14 mouse cellular contexts compared by ENCODE assay signal in the genomic region with DNA sequence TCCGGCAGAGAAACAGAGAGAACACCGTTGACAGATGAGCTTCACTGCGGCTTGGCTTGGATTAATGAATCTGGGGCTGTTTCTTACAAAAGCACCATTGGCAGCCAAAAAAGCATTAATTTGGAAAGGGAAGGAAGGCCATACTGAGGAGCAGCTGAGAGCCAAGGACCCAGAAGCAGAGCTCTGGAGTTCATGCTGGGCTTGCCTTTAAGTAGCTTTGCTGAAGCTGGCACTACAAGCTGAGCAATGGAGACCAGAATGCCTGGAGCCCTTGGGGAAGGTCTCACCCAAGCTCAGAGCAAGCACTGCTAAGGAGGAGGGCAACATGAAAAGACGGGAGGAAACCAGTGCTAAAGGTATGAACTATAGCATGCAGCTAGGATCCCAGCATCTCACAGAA.
DNase-seq lines count a peak whose midpoint lies in the region; ATAC-seq and TF ChIP-seq lines count a peak whose summit lies in the region.
"Had no signal": no experiment of that assay in that cellular context is flagged by ENCODE, and none has a peak within 500 bp of the region (broad histone marks: within the 10 kb centered on the region; RNA-seq: fewer than 3 reads in every experiment).

No protein-coding gene starts in this region.

- H3K36me3 ChIP-seq in lung, postnatal 0 days (ENCODE audit: insufficient read depth, low read length) = no peaks in the 10 kb centered on the region
- H3K36me3 ChIP-seq in embryonic facial prominence, embryonic 10.5 days (replicated peaks) = no peaks in the 10 kb centered on the region
- no peaks in the 10 kb centered on the region for H3K36me3 ChIP-seq in stomach, postnatal 0 days (ENCODE audit: control insufficient read depth, insufficient read depth, low read length)
- H3K36me3 ChIP-seq: kidney, embryonic 15.5 days; liver, embryonic 15.5 days; midbrain, embryonic 12.5 days; neural tube, embryonic 13.5 days had no signal

- intact Hi-C loops in gastrocnemius, adult 2 months (cut with DNase I) = loop anchor here (5.0 kb wide), 3 partner anchors 33 to 128 kb away; no protein-coding TSS in a partner anchor
- intact Hi-C loops in gastrocnemius, postnatal 14 days (cut with DNase I; ENCODE audit: low total_unique reads) = no loop called here

- TF ChIP-seq CTCF in gastrocnemius, adult 2 months (IDR thresholded peaks at IDR 0.05) = no peak
- no peak for TF ChIP-seq CTCF in lung, postnatal 0 days (IDR thresholded peaks at IDR 0.05)
- no peak for TF ChIP-seq CTCF in stomach, postnatal 0 days (IDR thresholded peaks at IDR 0.05; ENCODE audit: low read depth)

- H3K4me1 ChIP-seq in lung, postnatal 0 days (ENCODE audit: insufficient read depth, low read depth, low read length) = no peaks in the 10 kb centered on the region; the same call in 1 of the 2 replicates
- peaks cover 35% of the 10 kb centered on the region for H3K4me1 ChIP-seq in embryonic facial prominence, embryonic 10.5 days
- peaks cover 2% of the 10 kb centered on the region; the same call in 1 of the 2 replicates for H3K4me1 ChIP-seq in stomach, postnatal 0 days (replicated peaks; ENCODE audit: control insufficient read depth, insufficient read depth)
- H3K4me1 ChIP-seq: liver, embryonic 15.5 days had no signal

- 83% methylated on average over 4 of the region's 4 CpGs for WGBS in lung, postnatal 0 days
- WGBS in embryonic facial prominence, embryonic 10.5 days = 81% methylated on average over 4 of the region's 4 CpGs
- WGBS in stomach, postnatal 0 days = 67% methylated on average over 4 of the region's 4 CpGs

- H3K4me3 ChIP-seq in gastrocnemius, adult 2 months = no peak overlapping the region
- H3K4me3 ChIP-seq in lung, postnatal 0 days (ENCODE audit: low read depth, low read length) = no peak overlapping the region
- H3K4me3 ChIP-seq in embryonic facial prominence, embryonic 10.5 days = no peak overlapping the region
- H3K4me3 ChIP-seq in stomach, postnatal 0 days (ENCODE audit: low read depth, low read length) = no peak overlapping the region
- H3K4me3 ChIP-seq: kidney, embryonic 15.5 days; liver, embryonic 15.5 days; midbrain, embryonic 12.5 days; neural tube, embryonic 13.5 days had no signal

- no peak overlapping the region for H3K9ac ChIP-seq in lung, postnatal 0 days (replicated peaks; ENCODE audit: low read depth)
- H3K9ac ChIP-seq in stomach, postnatal 0 days (ENCODE audit: low read length) = no peak overlapping the region
- H3K9ac ChIP-seq: kidney, embryonic 15.5 days; liver, embryonic 15.5 days; midbrain, embryonic 12.5 days; neural tube, embryonic 13.5 days had no signal

- H3K27me3 ChIP-seq in lung, postnatal 0 days (replicated peaks; ENCODE audit: insufficient read depth, low read length) = no peaks in the 10 kb centered on the region
- H3K27me3 ChIP-seq in embryonic facial prominence, embryonic 10.5 days (replicated peaks; ENCODE audit: low read depth, poor library complexity, severe bottlenecking) = peaks cover 5% of the 10 kb centered on the region; the same call in 1 of the 2 replicates
- no peaks in the 10 kb centered on the region; the same call in 1 of the 2 replicates for H3K27me3 ChIP-seq in stomach, postnatal 0 days (ENCODE audit: control insufficient read depth, insufficient read depth, low read length)
- H3K27me3 ChIP-seq: midbrain, embryonic 12.5 days; neural tube, embryonic 13.5 days had no signal

- H3K27ac ChIP-seq in gastrocnemius, adult 2 months = peak overlapping the region; percentile 16
- no peak overlapping the region for H3K27ac ChIP-seq in lung, postnatal 0 days (ENCODE audit: low read length)
- peak overlapping the region; percentile 66 for H3K27ac ChIP-seq in embryonic facial prominence, embryonic 10.5 days (replicated peaks)
- no peak overlapping the region for H3K27ac ChIP-seq in stomach, postnatal 0 days (replicated peaks)
- H3K27ac ChIP-seq: kidney, embryonic 15.5 days; liver, embryonic 15.5 days; midbrain, embryonic 12.5 days; neural tube, embryonic 13.5 days had no signal

- ATAC-seq in lung, postnatal 0 days = no peak
- no peak for ATAC-seq in stomach, postnatal 0 days (ENCODE audit: low FRiP score, low TSS enrichment)
- ATAC-seq: forebrain, embryonic 16.5 days had no signal

- H3K9me3 ChIP-seq in lung, postnatal 0 days (ENCODE audit: low read length) = no peaks in the 10 kb centered on the region
- H3K9me3 ChIP-seq in embryonic facial prominence, embryonic 10.5 days = 0 out of 2 replicates have a peak, but pooled peaks cover 4% of the 10 kb centered on the region
- H3K9me3 ChIP-seq in stomach, postnatal 0 days (ENCODE audit: control insufficient read depth, low read length) = no peaks in the 10 kb centered on the region
- H3K9me3 ChIP-seq: kidney, embryonic 15.5 days; liver, embryonic 15.5 days; midbrain, embryonic 12.5 days; neural tube, embryonic 13.5 days had no signal

- no peak overlapping the region for H3K4me2 ChIP-seq in lung, postnatal 0 days (replicated peaks; ENCODE audit: low read depth, low read length)
- H3K4me2 ChIP-seq in stomach, postnatal 0 days (replicated peaks; ENCODE audit: low read depth) = no peak overlapping the region
- H3K4me2 ChIP-seq: kidney, embryonic 15.5 days; liver, embryonic 15.5 days; midbrain, embryonic 12.5 days; neural tube, embryonic 13.5 days had no signal

- no peak for TF ChIP-seq EP300 in lung, postnatal 0 days (IDR thresholded peaks at IDR 0.05)
- TF ChIP-seq EP300 in stomach, postnatal 0 days (optimal IDR thresholded peaks at IDR 0.05) = no peak

- DNase-seq in gastrocnemius, adult 2 months = no peak
- DNase-seq in gastrocnemius, postnatal 14 days = no peak
- peak; percentile 11 for DNase-seq in lung, postnatal 10 days
- no peak for DNase-seq in lung, postnatal 0 days (ENCODE audit: low spot score)
- DNase-seq in embryonic facial prominence, embryonic 10.5 days (ENCODE audit: low spot score) = no peak
- no peak for DNase-seq in frontal cortex, postnatal 14 days (ENCODE audit: low spot score in 2 of 2)
- no peak for DNase-seq in stomach, postnatal 0 days (ENCODE audit: low spot score)
- DNase-seq: adrenal gland, adult 8-10 months; right cerebral cortex, adult 18-20 months had no signal

Comparison
In these comparisons a context has a peak if more than half of its experiments do, and no peak if none do; other contexts are left out.
1. H3K27ac ChIP-seq: peak in gastrocnemius, adult 2 months (single experiment) and embryonic facial prominence, embryonic 10.5 days (single experiment); none in lung, postnatal 0 days (single experiment) and stomach, postnatal 0 days (single experiment).